Mouse (Mus musculus): ENCODE measurements around the gene Tifa. TPM values are rescaled to one million over a fixed set of nuclear protein-coding genes. Genes with fewer than 3 reads are reported as not detected.

The Tifa gene
- total and polyA plus RNA-seq, 2 experiments from 2014 or later = 1.9 to 3.8 TPM

DNA sequence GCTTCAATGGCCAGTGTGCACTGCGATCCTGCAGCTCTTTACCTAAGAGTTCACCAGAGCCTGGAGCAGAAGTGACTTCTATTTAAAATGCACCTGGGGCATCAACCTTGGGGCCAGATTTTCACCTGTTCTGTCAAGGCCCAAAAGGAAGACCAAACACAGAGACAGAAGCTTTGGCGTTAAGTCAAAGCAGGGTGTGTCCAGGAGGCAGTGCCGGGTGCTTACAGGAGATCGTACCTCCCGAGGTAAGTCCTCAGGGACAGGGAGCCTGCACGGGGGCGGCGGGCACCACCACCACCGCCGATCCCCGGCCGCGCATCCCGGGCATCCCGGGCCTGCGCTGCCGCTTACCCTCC, 47.2 kb downstream of the Tifa start:
- WGBS = under 1% methylated on average over 17 of the region's 17 CpGs
- no peak for ATAC-seq

DNA sequence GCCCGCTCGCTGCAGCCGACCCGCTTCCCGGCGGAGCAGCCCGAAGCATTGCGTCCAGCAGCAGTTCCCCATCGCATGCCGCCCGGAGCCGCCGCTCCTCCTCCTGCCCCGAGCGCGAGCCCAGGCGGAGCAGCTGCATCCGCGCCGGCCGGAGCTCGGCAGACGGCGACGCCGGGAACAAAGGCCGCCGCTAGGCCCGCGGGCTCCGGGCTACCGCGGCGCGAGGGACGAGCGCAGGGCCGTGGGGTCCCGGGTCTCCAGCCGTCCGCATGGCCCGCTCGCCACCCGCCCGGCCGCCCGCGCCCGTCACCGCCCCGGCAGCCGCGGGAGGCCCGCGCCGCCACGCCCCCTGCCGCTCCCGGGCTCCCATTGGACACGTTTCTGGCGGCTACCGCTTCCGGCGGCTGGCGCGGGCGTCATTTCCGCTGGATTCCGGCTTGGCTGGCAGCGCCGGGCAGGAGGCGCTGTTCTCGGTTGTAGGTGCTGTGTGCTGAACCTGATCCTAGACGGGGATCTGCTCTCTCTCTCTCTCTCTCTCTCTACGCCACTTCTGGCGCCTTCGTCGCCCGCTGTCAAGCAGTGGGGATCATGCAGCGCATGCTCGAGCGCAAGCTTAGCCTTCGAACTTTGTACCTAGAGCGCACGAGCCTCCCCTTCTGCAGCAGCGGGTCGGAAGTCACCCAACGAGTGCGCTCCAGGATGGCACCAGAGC, 47.7 kb downstream of the Tifa start, which contains the start of gene Ap1ar:
TSS of gene Ap1ar (minus strand) at position 370 of the 712 bp plus-strand sequence.
- peak; percentile 98 for ATAC-seq
- peak; percentile 81 for TF ChIP-seq CTCF (IDR thresholded peaks at IDR 0.05; ENCODE audit: low read depth)
- peak within 1 kb of the TSS; percentile 88 for H3K4me3 ChIP-seq (ENCODE audit: low read length)

More for the DNA sequence above, 47.2 kb downstream of the Tifa start:
- Histone ChIP-seq H3K4me1 (ENCODE audit: insufficient read depth, low read length) (no peaks in the 10 kb centered on the region; the same call in none of the 2 replicates), H3K27me3 (ENCODE audit: insufficient read depth, low read length) (no peaks in the 10 kb centered on the region), H3K36me3 (ENCODE audit: insufficient read depth, low read length) (no peaks in the 10 kb centered on the region), H3K4me3 (ENCODE audit: low read length) (peak overlapping the region; percentile 88), H3K9me3 (ENCODE audit: low read length) (no peaks in the 10 kb centered on the region), H3K9ac (replicated peaks; ENCODE audit: low read length) (peak overlapping the region; percentile 92), H3K27ac (peak overlapping the region; percentile 92), H3K4me2 (ENCODE audit: low read depth, low read length) (peak overlapping the region; percentile 70)
- DNase-seq (ENCODE audit: low spot score) = no peak
- TF ChIP-seq CTCF (IDR thresholded peaks at IDR 0.05; ENCODE audit: low read depth) = no peak

DNA sequence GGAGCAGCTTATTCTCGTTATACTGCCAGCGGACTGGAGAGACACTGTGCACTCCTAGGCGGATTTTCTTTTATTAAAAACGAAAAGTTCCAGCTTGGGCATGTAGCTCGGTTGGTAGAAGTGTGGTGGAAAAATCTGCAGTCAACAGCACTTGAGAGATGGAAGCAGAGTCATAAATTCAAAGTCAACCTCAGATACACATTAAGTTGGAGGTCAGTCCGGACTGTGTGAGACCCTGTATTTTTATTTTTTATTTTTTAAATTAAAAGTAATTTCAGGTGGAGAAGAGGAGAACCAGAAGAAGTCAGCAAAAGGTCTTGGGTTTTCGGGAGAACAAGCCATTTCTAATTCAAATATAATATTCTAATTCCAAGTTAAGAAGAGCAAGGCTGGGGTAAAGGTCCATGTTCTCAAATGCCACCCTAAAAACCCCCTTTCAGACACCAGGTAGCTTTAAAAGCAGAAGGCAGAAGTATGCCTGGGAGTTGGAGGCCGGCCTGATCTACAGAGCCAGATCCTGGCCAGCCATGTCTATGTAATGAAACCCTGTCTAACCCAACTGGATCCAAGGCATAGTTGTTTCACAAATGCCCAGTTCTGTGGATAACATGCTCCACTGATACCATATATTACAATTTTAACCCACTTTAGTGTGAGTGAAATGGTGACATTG, 48.5 kb downstream of the Tifa start:
- peak overlapping the region; percentile 92 for H3K27ac ChIP-seq
- no peak for TF ChIP-seq CTCF (IDR thresholded peaks at IDR 0.05; ENCODE audit: low read depth)
- no peaks in the 10 kb centered on the region for H3K36me3 ChIP-seq (ENCODE audit: insufficient read depth, low read length)
- peak overlapping the region; percentile 70 for H3K4me2 ChIP-seq (ENCODE audit: low read depth, low read length)
- H3K4me1 ChIP-seq (ENCODE audit: insufficient read depth, low read length) = no peaks in the 10 kb centered on the region; the same call in none of the 2 replicates
- ATAC-seq (peak; percentile 13), DNase-seq (ENCODE audit: low spot score) (no peak)
- H3K9ac ChIP-seq (replicated peaks; ENCODE audit: low read length) = peak overlapping the region; percentile 92
- no peaks in the 10 kb centered on the region for H3K27me3 ChIP-seq (ENCODE audit: insufficient read depth, low read length)
- peak overlapping the region; percentile 88 for H3K4me3 ChIP-seq (ENCODE audit: low read length)
- no peaks in the 10 kb centered on the region for H3K9me3 ChIP-seq (ENCODE audit: low read length)
- 33% methylated on average over 8 of the region's 8 CpGs for WGBS

More for the DNA sequence above, 47.7 kb downstream of the Tifa start, which contains the start of gene Ap1ar:
- peak within 1 kb of the TSS; percentile 92 for H3K9ac ChIP-seq (replicated peaks; ENCODE audit: low read length)
- no peaks in the 10 kb centered on the region for H3K36me3 ChIP-seq (ENCODE audit: insufficient read depth, low read length)
- DNase-seq (ENCODE audit: low spot score) = peak; percentile 98
- H3K27ac ChIP-seq = peak within 1 kb of the TSS; percentile 92
- H3K4me1 ChIP-seq (ENCODE audit: insufficient read depth, low read length) = no peaks in the 10 kb centered on the region; the same call in none of the 2 replicates
- peak within 1 kb of the TSS; percentile 70 for H3K4me2 ChIP-seq (ENCODE audit: low read depth, low read length)
- WGBS = under 1% methylated on average over 80 of the region's 89 CpGs
- no peaks in the 10 kb centered on the region for H3K9me3 ChIP-seq (ENCODE audit: low read length)
- H3K27me3 ChIP-seq (ENCODE audit: insufficient read depth, low read length) = no peaks in the 10 kb centered on the region

DNA sequence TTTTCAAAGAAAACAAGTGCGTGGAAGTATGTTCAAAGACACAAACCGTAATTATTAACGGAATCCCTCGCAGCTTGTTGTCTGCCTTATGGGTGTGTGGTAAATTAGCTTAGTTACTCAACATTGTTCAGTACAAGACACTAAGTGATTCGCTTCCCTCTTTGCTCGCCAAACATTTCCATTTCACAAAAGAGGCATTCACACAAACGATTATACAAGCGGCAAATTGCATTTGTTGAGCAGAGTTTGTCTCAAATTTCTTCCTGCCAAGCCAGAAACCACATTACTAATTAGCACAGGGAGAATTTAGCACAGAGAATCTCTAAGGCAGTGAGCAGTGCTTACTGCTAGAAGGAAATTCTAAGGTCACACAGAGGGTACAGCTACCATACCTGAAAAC, 52.3 kb downstream of the Tifa start:
- no peak overlapping the region for H3K27ac ChIP-seq
- ATAC-seq = no peak
- no peaks in the 10 kb centered on the region; the same call in 1 of the 2 replicates for H3K9me3 ChIP-seq (ENCODE audit: low read length)
- no peaks in the 10 kb centered on the region for H3K4me1 ChIP-seq (ENCODE audit: insufficient read depth, low read length)
- no peak overlapping the region for H3K4me3 ChIP-seq (ENCODE audit: low read length)
- 61% methylated on average over 8 of the region's 8 CpGs for WGBS
- no peak overlapping the region for H3K9ac ChIP-seq (replicated peaks; ENCODE audit: low read length)
- no peak overlapping the region for H3K4me2 ChIP-seq (ENCODE audit: low read depth, low read length)
- DNase-seq (ENCODE audit: low spot score) = no peak
- no peak for TF ChIP-seq CTCF (IDR thresholded peaks at IDR 0.05; ENCODE audit: low read depth)
- no peaks in the 10 kb centered on the region for H3K36me3 ChIP-seq (ENCODE audit: insufficient read depth, low read length)
- no peaks in the 10 kb centered on the region for H3K27me3 ChIP-seq (ENCODE audit: insufficient read depth, low read length)

DNA sequence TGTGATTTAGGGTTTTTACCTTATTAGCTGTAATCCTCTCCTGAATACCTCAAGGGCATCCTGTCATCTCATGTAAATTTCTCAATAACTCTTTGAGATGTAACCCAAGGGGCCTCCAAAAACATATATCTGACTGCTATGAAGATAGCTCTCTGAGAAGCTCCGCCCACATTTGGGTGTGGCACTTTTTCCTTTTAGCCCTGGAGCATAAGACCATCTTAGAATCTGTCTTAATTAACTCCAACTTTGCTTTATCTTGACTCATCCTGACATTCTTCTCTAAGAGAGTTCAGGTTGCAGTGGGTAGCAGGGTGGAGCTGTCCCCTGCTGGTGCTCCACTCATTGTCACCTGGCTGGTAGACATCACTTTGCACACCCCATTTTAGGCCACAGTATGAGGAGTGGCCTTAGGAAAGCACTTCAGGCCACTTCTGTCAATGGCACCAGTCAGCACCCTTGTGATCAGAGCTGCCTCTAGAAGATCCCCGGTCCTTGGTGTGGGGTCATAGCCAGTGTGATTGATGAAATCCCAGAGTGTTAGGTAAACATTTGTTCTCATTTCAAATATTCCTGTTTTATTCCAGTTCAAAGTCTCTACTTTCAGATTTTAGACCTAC, 53.8 kb downstream of the Tifa start:
- WGBS = 92% methylated on average over 2 of the region's 2 CpGs
- no peaks in the 10 kb centered on the region for H3K27me3 ChIP-seq (ENCODE audit: insufficient read depth, low read length)
- H3K27ac ChIP-seq = no peak overlapping the region
- no peaks in the 10 kb centered on the region; the same call in 1 of the 2 replicates for H3K9me3 ChIP-seq (ENCODE audit: low read length)
- H3K4me2 ChIP-seq (ENCODE audit: low read depth, low read length) = no peak overlapping the region
- no peak for TF ChIP-seq CTCF (IDR thresholded peaks at IDR 0.05; ENCODE audit: low read depth)
- ATAC-seq (no peak), DNase-seq (ENCODE audit: low spot score) (no peak)
- H3K36me3 ChIP-seq (ENCODE audit: insufficient read depth, low read length) = no peaks in the 10 kb centered on the region
- H3K4me1 ChIP-seq (ENCODE audit: insufficient read depth, low read length) = no peaks in the 10 kb centered on the region
- H3K4me3 ChIP-seq (ENCODE audit: low read length) = no peak overlapping the region
- H3K9ac ChIP-seq (replicated peaks; ENCODE audit: low read length) = no peak overlapping the region

DNA sequence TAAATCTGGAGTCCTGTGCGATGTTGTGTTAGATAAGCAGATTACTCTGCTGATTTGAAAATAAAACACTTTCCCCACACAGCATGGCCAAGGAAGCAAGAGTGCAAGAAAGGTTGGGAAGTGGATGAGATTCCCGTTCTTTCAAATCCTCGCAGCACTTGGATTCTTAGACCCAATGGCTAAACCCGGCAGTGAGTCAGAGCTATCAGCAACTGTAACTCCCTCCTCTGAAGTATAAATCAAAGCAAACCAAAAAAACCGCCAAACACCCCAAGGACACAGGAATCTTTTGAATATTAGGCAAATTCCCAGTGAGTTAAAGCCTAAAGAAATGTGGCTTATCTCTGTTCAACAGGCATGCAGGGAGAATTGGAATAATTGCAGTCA, 54.3 kb downstream of the Tifa start:
- Histone ChIP-seq H3K9me3 (ENCODE audit: low read length) (no peaks in the 10 kb centered on the region; the same call in 1 of the 2 replicates), H3K4me2 (ENCODE audit: low read depth, low read length) (no peak overlapping the region), H3K27me3 (ENCODE audit: insufficient read depth, low read length) (no peaks in the 10 kb centered on the region), H3K9ac (replicated peaks; ENCODE audit: low read length) (no peak overlapping the region), H3K27ac (no peak overlapping the region), H3K36me3 (ENCODE audit: insufficient read depth, low read length) (no peaks in the 10 kb centered on the region), H3K4me1 (ENCODE audit: insufficient read depth, low read length) (no peaks in the 10 kb centered on the region), H3K4me3 (ENCODE audit: low read length) (no peak overlapping the region)
- TF ChIP-seq CTCF (IDR thresholded peaks at IDR 0.05; ENCODE audit: low read depth) = no peak
- no peak for DNase-seq (ENCODE audit: low spot score)
- no peak for ATAC-seq
- 87% methylated on average over 5 of the region's 5 CpGs for WGBS

All from hindbrain, postnatal 0 days (tissue).